Mouse (Mus musculus) ES-E14 (cell line): ENCODE data around the gene Tldc2. TPM values are rescaled to one million over a fixed set of nuclear protein-coding genes. Genes with fewer than 3 reads are reported as not detected.

Experiments
- DNase-seq: peaks from one replicate; pipeline ENCODE4 v3.0.0-alpha.2; 2013; ENCODE audit warnings: low read depth, low spot score
- H3K27ac ChIP-seq: 2 replicates; pipeline ENCODE4 v1.5.1; 2012; ENCODE audit warnings: low read depth, mild to moderate bottlenecking, low read length, moderate library complexity, mixed read lengths; ENCODE audit not compliant: poor library complexity, insufficient read depth, severe bottlenecking
- H3K36me3 ChIP-seq: 2 replicates; pipeline ENCODE4 v1.6.1; 2012; ENCODE audit warnings: mild to moderate bottlenecking, low read length, moderate library complexity, mixed read lengths; ENCODE audit not compliant: control insufficient read depth, poor library complexity, insufficient read depth, severe bottlenecking
- H3K4me1 ChIP-seq, 2 experiments: fragments of 150-350 bp in 1 of 2; sonication (generic) in 1 of 2; 2 replicates each; pipeline ENCODE4 v1.6.1; 2012; ENCODE audit warnings: low read length in 2 of 2, mild to moderate bottlenecking in 1 of 2, mixed read lengths in 1 of 2; ENCODE audit not compliant: control insufficient read depth in 2 of 2, insufficient read depth in 2 of 2, poor library complexity in 1 of 2
- H3K4me3 ChIP-seq, 2 experiments: fragments of 150-350 bp in 1 of 2; sonication (generic) in 1 of 2; 2 replicates each; pipeline ENCODE4 v1.5.1; 2012; ENCODE audit warnings: low read length in 2 of 2, low read depth in 1 of 2, mild to moderate bottlenecking in 1 of 2, mixed read lengths in 1 of 2; ENCODE audit not compliant: insufficient read depth in 1 of 2, poor library complexity in 1 of 2, severe bottlenecking in 1 of 2
- H3K9ac ChIP-seq: 2 replicates; pipeline ENCODE4 v1.6.1; 2012; ENCODE audit warnings: low read depth, mild to moderate bottlenecking, low read length, mixed read lengths; ENCODE audit not compliant: poor library complexity, insufficient read depth, severe bottlenecking
- H3K9me3 ChIP-seq: fragments of 150-350 bp; sonication (generic); 2 replicates; pipeline ENCODE4 v1.6.1; 2012; ENCODE audit warnings: low read depth, mild to moderate bottlenecking, low read length; ENCODE audit not compliant: control insufficient read depth, insufficient read depth
- CHD2 ChIP-seq: IDR thresholded peaks from 2 replicates; pipeline ENCODE4 v1.6.1; 2014; ENCODE audit warnings: mild to moderate bottlenecking, low read depth, low read length, inconsistent platforms
- HCFC1 ChIP-seq: IDR thresholded peaks from 2 replicates; pipeline ENCODE4 v1.6.1; 2012; ENCODE audit warnings: low read length, inconsistent platforms, borderline replicate concordance; ENCODE audit not compliant: insufficient read depth
- MAFK ChIP-seq: IDR thresholded peaks from 2 replicates; pipeline ENCODE4 v1.6.1; 2014; ENCODE audit warnings: mild to moderate bottlenecking, low read depth, low read length, inconsistent platforms; ENCODE audit not compliant: insufficient read depth
- ZC3H11A ChIP-seq: IDR thresholded peaks from 2 replicates; pipeline ENCODE4 v1.6.1; 2012; ENCODE audit warnings: low read depth, mild to moderate bottlenecking, inconsistent platforms, low read length, borderline replicate concordance
- ZNF384 ChIP-seq: IDR thresholded peaks from 2 replicates; pipeline ENCODE4 v1.6.1; 2012; ENCODE audit warnings: low read depth, low read length, inconsistent platforms
- in situ Hi-C, 2 experiments: fragments of 600-800 bp; cut with MboI; formaldehyde crosslinking; loops; one replicate each; pipeline ENCODE4 v1.15.1; 2025; ENCODE audit warnings: low sequenced_read_pairs in 2 of 2, inconsistent platforms in 1 of 2; ENCODE audit not compliant: unreplicated experiment in 2 of 2
- total RNA-seq: library from RNA; depleted of rRNA; stranded (reverse); fragments of 300-350 nt; gene quantifications from 2 replicates; pipeline ENCODE4 v1.2.3, GENCODE M21; 2012; rRNA removed

Tldc2 gene
- total RNA-seq, 1 experiment, result not detected

- H3K4me3 ChIP-seq, result no peak overlapping the region
- no peaks in the 10 kb centered on the region for H3K9me3 ChIP-seq
- H3K4me1 ChIP-seq, result peaks cover 0 to 3% of the 10 kb centered on the region in 2 experiments; a peak in 1 of 4 replicates
- in situ Hi-C loops, result no loop called here
- no peak for DNase-seq
- no peak overlapping the region for H3K9ac ChIP-seq
- TF ChIP-seq ZNF384 (no peak), ZC3H11A (no peak), MAFK (no peak), CHD2 (no peak), HCFC1 (no peak)
- H3K27ac ChIP-seq, result no peak overlapping the region
- peaks cover 3% of the 10 kb centered on the region; the same call in 1 of the 2 replicates for H3K36me3 ChIP-seq
These were observed 57.3 kb downstream of the Tldc2 start for GRCm38 (mm10) chr2:157144132-157144531.

DNA sequence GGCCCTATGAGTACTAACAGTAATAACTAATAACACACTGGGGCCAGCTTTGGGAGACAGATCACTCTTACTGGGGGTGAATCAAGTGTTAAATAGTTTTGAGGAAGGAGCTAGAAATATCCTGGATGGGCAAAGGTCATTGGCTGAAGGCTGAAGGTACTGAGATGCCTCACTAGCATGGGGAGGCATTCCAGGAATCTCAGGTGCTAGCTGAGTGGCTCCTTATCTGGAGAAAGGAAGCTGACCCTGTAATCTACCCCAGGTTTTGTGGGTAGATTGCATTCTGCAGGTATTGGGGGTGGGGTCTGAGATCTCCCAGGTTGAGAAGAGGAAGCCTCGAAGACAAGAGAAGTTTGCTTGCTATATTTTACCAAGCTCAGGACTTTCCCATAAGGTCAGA is 58.3 kb downstream of the Tldc2 start:
- no peak for DNase-seq
- peaks cover 0 to 3% of the 10 kb centered on the region in 2 experiments; a peak in 1 of 4 replicates for H3K4me1 ChIP-seq
- TF ChIP-seq ZC3H11A, result no peak
- no peak for TF ChIP-seq ZNF384
- TF ChIP-seq MAFK, result no peak
- TF ChIP-seq CHD2, result no peak
- TF ChIP-seq HCFC1, result no peak
- no peak overlapping the region for H3K9ac ChIP-seq
- in situ Hi-C loops, result no loop called here
- no peaks in the 10 kb centered on the region for H3K9me3 ChIP-seq
- no peak overlapping the region for H3K27ac ChIP-seq
- no peak overlapping the region for H3K4me3 ChIP-seq
- H3K36me3 ChIP-seq, result peaks cover 6% of the 10 kb centered on the region

Other genes with a start within 250 kb of the Tldc2 start
- 32.2 and 35.5 TPM in 2 replicates for gene Tgif2, start 247.0 kb upstream of the Tldc2 start, total RNA-seq
- 0.89 and 1.2 TPM in 2 replicates for gene 4930518I15Rik, start 229.1 kb upstream of the Tldc2 start, total RNA-seq
- gene Rab5if, start 223.9 kb upstream of the Tldc2 start, total RNA-seq, result 216 and 219 TPM in 2 replicates
- 5.2 and 5.3 TPM in 2 replicates for gene Sla2, start 199.9 kb upstream of the Tldc2 start, total RNA-seq
- 8.3 and 13.1 TPM in 2 replicates for gene Ndrg3, start 95.0 kb upstream of the Tldc2 start, total RNA-seq
- 25.2 and 27.9 TPM in 2 replicates for gene Dsn1, start 79.9 kb upstream of the Tldc2 start, total RNA-seq
- 11.8 and 12.8 TPM in 2 replicates for gene Soga1, start 7.8 kb upstream of the Tldc2 start, total RNA-seq
- gene Samhd1, start 48.2 kb downstream of the Tldc2 start, total RNA-seq, result 23.5 and 25.7 TPM in 2 replicates
- gene Rbl1, start 117.5 kb downstream of the Tldc2 start, total RNA-seq, result 10.5 and 12.4 TPM in 2 replicates
- gene Rpn2, start 192.0 kb downstream of the Tldc2 start, total RNA-seq, result 422 and 655 TPM in 2 replicates
- 0.48 and 0.58 TPM in 2 replicates for gene Mroh8, start 192.5 kb downstream of the Tldc2 start, total RNA-seq